Mouse (Mus musculus) stomach, postnatal 0 days (tissue): ENCODE measurements at regions not wholly inside any gene's neighbourhood (a gene's known extent, or its start where the extent isn't known, plus 50 kb on each side); places are given as distances from the start of the nearest gene placed in this dataset.

Experiments
- CTCF ChIP-seq: IDR thresholded peaks from 2 replicates; pipeline ENCODE4 v1.5.1; 2016; ENCODE audit warnings: antibody characterized with exemption, low read depth, mild to moderate bottlenecking, moderate library complexity
- EP300 ChIP-seq: optimal IDR thresholded peaks from 2 replicates; pipeline ENCODE3; 2016; ENCODE audit warnings: antibody characterized with exemption

DNA sequence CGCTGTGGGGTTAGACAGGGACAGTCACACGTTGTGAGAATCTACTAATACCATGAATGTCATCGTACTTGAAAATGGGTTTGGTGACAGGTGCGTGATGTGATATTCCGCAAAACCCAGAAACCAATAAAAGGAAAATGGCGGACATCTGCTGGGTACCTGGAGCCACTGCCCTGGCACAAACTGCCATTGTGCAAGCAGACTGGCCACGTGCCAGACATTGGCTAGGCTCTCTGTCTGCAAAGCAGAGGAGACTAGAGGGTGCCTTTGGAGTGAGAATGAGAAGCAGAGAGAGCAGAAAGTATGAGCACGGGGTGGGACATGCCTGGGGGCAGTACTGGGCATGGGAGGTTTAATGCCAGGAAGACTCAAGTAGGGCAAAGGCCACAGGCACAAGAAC is 98.5 kb upstream of the Kazn start:
- TF ChIP-seq EP300 = no peak
- TF ChIP-seq CTCF = no peak
